Mouse (Mus musculus): Measurements from ENCODE around the gene Emc8.

DNA sequence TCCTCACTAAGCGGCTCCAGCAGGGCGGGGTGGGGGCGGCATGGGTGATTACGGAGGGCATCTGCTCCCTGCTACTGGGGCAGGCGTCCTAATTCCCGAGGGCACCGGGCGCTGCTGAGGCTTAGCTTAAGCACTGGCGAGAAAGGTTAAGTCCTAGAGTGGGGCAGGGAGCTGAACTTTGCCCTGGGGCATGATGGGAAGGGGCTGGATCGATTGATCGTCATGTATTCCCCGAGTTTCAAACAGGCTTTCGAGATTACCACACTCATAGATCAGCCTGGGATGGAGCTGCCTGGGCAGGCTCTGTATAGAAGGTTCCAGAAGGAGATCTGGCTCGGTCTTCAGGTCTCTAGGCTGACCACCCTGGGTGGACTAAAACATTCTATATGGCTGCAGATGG, 46.2 kb downstream of the Emc8 start:
- TF ChIP-seq MYOG (IDR thresholded peaks at IDR 0.05; ENCODE audit: control insufficient read depth in 1 of 3, insufficient read depth in 1 of 3, insufficient read length in 2 of 3, low read depth in 2 of 3) = no peak
- no peak for TF ChIP-seq REST (IDR thresholded peaks at IDR 0.05; ENCODE audit: insufficient read depth, insufficient read length)
- no peak for TF ChIP-seq POLR2A (IDR thresholded peaks at IDR 0.05; ENCODE audit: insufficient read length, low read depth)
- TF ChIP-seq USF1 (IDR thresholded peaks at IDR 0.05; ENCODE audit: low read depth) = no peak
- TF ChIP-seq CEBPB (IDR thresholded peaks at IDR 0.05; ENCODE audit: insufficient read depth, poor library complexity, severe bottlenecking) = no peak
- no peak for TF ChIP-seq MAX (IDR thresholded peaks at IDR 0.05; ENCODE audit: low read depth)
- no peak for TF ChIP-seq TCF12 (IDR thresholded peaks at IDR 0.05; ENCODE audit: insufficient read depth, poor library complexity, severe bottlenecking)
